Mouse (Mus musculus) lung, embryonic 16.5 days (tissue): Measurements from ENCODE around the gene Rbak. TPM values are rescaled to one million over a fixed set of nuclear protein-coding genes. Genes with fewer than 3 reads are reported as not detected.
"Not testable (repeated sequence)": the region's sequence is repeated elsewhere in the genome, so short reads cannot be mapped to it uniquely, and the experiment has no call there.

Experiments used
- ATAC-seq: fragments of 200-750 bp; cut with Nextera tagmentation; 2 replicates; pipeline ENCODE4 v1.8.0; 2017; ENCODE audit warnings: low read depth, mild to moderate bottlenecking, moderate library complexity
- H3K27ac ChIP-seq: fragments of 300-500 bp; sonication (generic); 2 replicates; pipeline ENCODE4 v1.5.1; 2014; ENCODE audit warnings: mild to moderate bottlenecking, control low read depth, low read length
- H3K27me3 ChIP-seq: fragments of 300-500 bp; sonication (generic); 2 replicates; pipeline ENCODE4 v1.6.1; 2014; ENCODE audit warnings: low read depth, low read length, mixed read lengths; ENCODE audit not compliant: control insufficient read depth, insufficient read depth
- H3K36me3 ChIP-seq: fragments of 300-500 bp; sonication (generic); 2 replicates; pipeline ENCODE4 v1.6.1; 2014; ENCODE audit warnings: low read length; ENCODE audit not compliant: control insufficient read depth, insufficient read depth
- H3K4me1 ChIP-seq: fragments of 300-500 bp; sonication (generic); replicated peaks from 2 replicates; pipeline ENCODE4 v1.6.1; 2014; ENCODE audit warnings: low read length, mixed read lengths; ENCODE audit not compliant: control insufficient read depth, insufficient read depth
- H3K4me2 ChIP-seq: fragments of 300-500 bp; sonication (generic); 2 replicates; pipeline ENCODE4 v1.6.1; 2014; ENCODE audit warnings: low read depth, low read length, control low read depth
- H3K4me3 ChIP-seq: fragments of 300-500 bp; sonication (generic); 2 replicates; pipeline ENCODE4 v1.5.1; 2014; ENCODE audit warnings: mild to moderate bottlenecking, low read length, control low read depth
- H3K9ac ChIP-seq: fragments of 300-500 bp; sonication (generic); 2 replicates; pipeline ENCODE4 v1.6.1; 2014; ENCODE audit warnings: low read length, control low read depth
- H3K9me3 ChIP-seq: fragments of 300-500 bp; sonication (generic); 2 replicates; pipeline ENCODE4 v1.6.1; 2016; ENCODE audit warnings: low read length; ENCODE audit not compliant: control insufficient read depth
- WGBS: fragments of 180-500 bp; shearing (Covaris S2); extraction: QIAGEN DNeasy Blood & Tissue Kit; methylation state at CpG from one replicate; pipeline ENCODE4 v1.1.7; 2014; 5-methylcytosine and 5-hydroxymethylcytosine counted together
- polyA plus RNA-seq: library from polyadenylated mRNA; unstranded; fragments of >200 nt; fragmentation: Nextera tagmentation; extraction: Ambion mirVana; gene quantifications from 2 replicates; pipeline ENCODE4 v1.2.1, GENCODE M21; 2015

Gene Rbak
- polyA plus RNA-seq, 1 experiment from 2014 or later: 11.7 TPM

DNA sequence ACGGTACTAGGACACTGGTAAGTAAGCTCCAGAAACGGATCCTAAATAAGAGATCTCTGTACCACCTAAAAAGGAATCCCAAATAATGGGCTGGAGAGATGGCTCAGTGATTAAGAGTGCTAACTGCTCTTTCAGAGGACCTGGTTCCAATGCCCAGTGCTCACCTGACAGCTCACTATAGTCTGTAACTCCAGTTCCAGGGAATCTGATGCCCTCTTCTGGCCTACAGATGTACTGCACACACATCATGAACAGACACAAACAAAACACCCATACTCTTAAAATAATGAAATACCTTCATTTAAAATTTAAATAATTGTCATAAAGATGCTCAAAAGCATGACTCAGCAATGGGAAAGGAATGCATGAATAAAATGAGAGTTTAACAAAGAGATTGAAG, 31.0 kb downstream of the Rbak start:
- no peak overlapping the region for H3K27ac ChIP-seq
- H3K36me3 ChIP-seq: no peaks in the 10 kb centered on the region
- H3K4me3 ChIP-seq: no peak overlapping the region
- H3K4me2 ChIP-seq: no peak overlapping the region
- no peaks in the 10 kb centered on the region for H3K4me1 ChIP-seq
- no peak overlapping the region for H3K9ac ChIP-seq
- H3K27me3 ChIP-seq: no peaks in the 10 kb centered on the region
- ATAC-seq: no peak
- H3K9me3 ChIP-seq: peaks cover 2% of the 10 kb centered on the region; the same call in 1 of the 2 replicates
- WGBS: 95% methylated on average over 2 of the region's 2 CpGs

- no peak overlapping the region for H3K9ac ChIP-seq
- WGBS: 86% methylated on average over 5 of the region's 5 CpGs
- H3K4me3 ChIP-seq: no peak overlapping the region
- peaks cover 2% of the 10 kb centered on the region; the same call in 1 of the 2 replicates for H3K9me3 ChIP-seq
- no peaks in the 10 kb centered on the region for H3K4me1 ChIP-seq
- H3K36me3 ChIP-seq: no peaks in the 10 kb centered on the region
- ATAC-seq: no peak
- H3K27me3 ChIP-seq: no peaks in the 10 kb centered on the region
- H3K27ac ChIP-seq: no peak overlapping the region
- H3K4me2 ChIP-seq: no peak overlapping the region
These were observed 31.9 kb downstream of the Rbak start for GRCm38 (mm10) chr5:143148661-143149060.

DNA sequence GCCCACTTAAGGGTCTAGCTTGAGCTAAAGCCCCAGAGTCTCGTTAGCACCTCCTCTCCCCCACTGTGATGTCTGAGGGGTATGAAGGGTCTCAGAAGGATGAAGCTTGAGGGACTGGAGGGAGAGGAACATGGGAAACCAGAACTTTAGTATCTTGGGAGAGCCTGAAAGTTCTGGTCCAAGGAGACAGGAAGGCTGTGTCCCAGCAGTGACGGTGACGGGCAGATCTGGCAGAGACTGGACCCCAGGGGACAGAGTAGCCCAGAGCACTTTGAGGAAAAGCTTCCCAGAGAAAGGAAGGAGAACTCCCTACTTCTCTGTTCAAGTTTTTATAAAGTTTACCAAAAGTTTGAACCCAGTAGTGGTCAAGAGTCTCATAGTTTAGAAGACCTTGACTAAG, 33.1 kb downstream of the Rbak start, which contains the start of gene Olfr718-ps1:
Olfr718-ps1 (minus strand) TSS at position 101 of the 400 bp plus-strand sequence.
- Histone ChIP-seq H3K4me3 (no peak within 1 kb of the TSS), H3K36me3 (no peaks in the 10 kb centered on the region), H3K9me3 (peaks cover 2% of the 10 kb centered on the region; the same call in 1 of the 2 replicates), H3K27ac (no peak within 1 kb of the TSS), H3K4me1 (no peaks in the 10 kb centered on the region), H3K9ac (no peak within 1 kb of the TSS), H3K27me3 (no peaks in the 10 kb centered on the region), H3K4me2 (no peak within 1 kb of the TSS)
- WGBS: 69% methylated on average over 3 of the region's 3 CpGs
- ATAC-seq: no peak

GRCm38 (mm10) chr5:143137580-143137979, 43.0 kb downstream of the Rbak start:
- Histone ChIP-seq H3K9ac (no peak overlapping the region), H3K36me3 (no peaks in the 10 kb centered on the region), H3K4me3 (no peak overlapping the region), H3K4me1 (no peaks in the 10 kb centered on the region), H3K27me3 (no peaks in the 10 kb centered on the region), H3K27ac (no peak overlapping the region), H3K9me3 (no peaks in the 10 kb centered on the region), H3K4me2 (no peak overlapping the region)
- no peak for ATAC-seq
- 82% methylated on average over 13 of the region's 13 CpGs for WGBS

GRCm38 (mm10) chr5:143135042-143135441, 45.5 kb downstream of the Rbak start:
- Histone ChIP-seq H3K4me2 (no peak overlapping the region), H3K27me3 (no peaks in the 10 kb centered on the region), H3K9ac (no peak overlapping the region), H3K36me3 (no peaks in the 10 kb centered on the region), H3K27ac (no peak overlapping the region), H3K4me3 (no peak overlapping the region), H3K9me3 (peaks cover 4% of the 10 kb centered on the region; the same call in 1 of the 2 replicates), H3K4me1 (no peaks in the 10 kb centered on the region)
- no peak for ATAC-seq
- 83% methylated on average over 7 of the region's 7 CpGs for WGBS

- ATAC-seq, H3K4me2 ChIP-seq, H3K27ac ChIP-seq, H3K4me3 ChIP-seq, H3K27me3 ChIP-seq, H3K9ac ChIP-seq, H3K9me3 ChIP-seq, H3K36me3 ChIP-seq, H3K4me1 ChIP-seq: not testable (repeated sequence)
- 80% methylated on average over 3 of the region's 6 CpGs for WGBS
These were observed 46.2 kb downstream of the Rbak start for GRCm38 (mm10) chr5:143134216-143135010.

DNA sequence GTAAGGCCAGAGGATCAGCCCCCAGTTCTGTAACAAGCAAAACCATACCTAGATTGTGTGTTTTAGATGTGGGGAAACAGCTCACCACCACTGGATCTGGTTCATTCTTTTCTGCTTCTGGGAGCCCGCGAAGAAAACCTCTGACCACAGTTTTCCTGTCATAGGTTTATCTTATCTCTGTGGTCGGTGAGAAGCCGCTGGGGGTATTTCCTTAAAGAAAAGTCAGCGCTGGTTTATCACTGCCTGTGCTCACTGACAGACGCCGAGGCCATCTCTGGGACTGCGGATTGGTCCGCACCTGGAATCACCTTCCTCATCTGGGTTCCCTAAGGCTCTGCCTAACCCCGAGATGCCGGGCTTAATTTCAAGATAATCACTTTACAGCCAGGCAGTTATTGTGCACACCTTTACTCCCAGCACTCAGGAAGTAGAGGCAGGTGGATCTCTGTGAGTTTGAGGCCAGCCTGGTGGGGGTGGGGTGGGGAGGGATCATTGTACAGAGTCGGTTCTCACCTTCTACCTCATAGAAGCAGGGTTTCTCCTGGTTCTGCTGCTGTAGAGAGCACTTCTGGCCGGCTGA, 47.5 kb downstream of the Rbak start:
- WGBS: 53% methylated on average over 13 of the region's 13 CpGs
- no peak overlapping the region for H3K4me2 ChIP-seq
- H3K36me3 ChIP-seq: no peaks in the 10 kb centered on the region
- no peak for ATAC-seq
- H3K4me3 ChIP-seq: no peak overlapping the region
- H3K4me1 ChIP-seq: no peaks in the 10 kb centered on the region
- peaks cover 9% of the 10 kb centered on the region; the same call in 1 of the 2 replicates for H3K9me3 ChIP-seq
- H3K27me3 ChIP-seq: no peaks in the 10 kb centered on the region
- H3K27ac ChIP-seq: no peak overlapping the region
- no peak overlapping the region for H3K9ac ChIP-seq

GRCm38 (mm10) chr5:143130342-143130741, 50.2 kb downstream of the Rbak start:
- no peak for ATAC-seq

DNA sequence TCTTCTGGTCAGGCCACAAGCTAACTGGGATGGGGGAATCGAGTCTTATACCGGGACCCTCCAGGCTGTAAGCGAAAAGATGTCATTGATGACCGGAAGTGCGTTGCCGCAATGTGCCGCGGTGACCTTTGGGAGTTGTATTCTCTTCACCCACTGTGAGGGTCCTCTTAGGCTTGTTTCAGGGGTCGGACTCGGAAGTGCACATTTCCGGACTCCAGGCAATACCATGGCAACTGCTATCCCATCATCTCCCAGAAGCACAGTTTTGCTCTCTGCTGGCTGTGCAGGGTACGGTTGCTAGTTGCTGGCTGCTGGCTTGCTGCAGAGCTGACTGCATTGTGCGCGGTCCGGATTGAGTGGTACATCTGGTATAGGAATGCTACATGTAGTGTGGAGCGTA, 51.5 kb downstream of the Rbak start:
- Histone ChIP-seq H3K4me2 (no peak overlapping the region), H3K36me3 (no peaks in the 10 kb centered on the region), H3K9me3 (peaks cover 9% of the 10 kb centered on the region; the same call in 1 of the 2 replicates), H3K4me3 (no peak overlapping the region), H3K9ac (no peak overlapping the region), H3K4me1 (no peaks in the 10 kb centered on the region), H3K27me3 (no peaks in the 10 kb centered on the region), H3K27ac (no peak overlapping the region)
- no peak for ATAC-seq
- 89% methylated on average over 16 of the region's 16 CpGs for WGBS

More at GRCm38 (mm10) chr5:143130342-143130741, 50.2 kb downstream of the Rbak start:
- Histone ChIP-seq H3K4me3 (no peak overlapping the region), H3K27ac (no peak overlapping the region), H3K36me3 (no peaks in the 10 kb centered on the region), H3K27me3 (no peaks in the 10 kb centered on the region), H3K4me1 (no peaks in the 10 kb centered on the region), H3K4me2 (no peak overlapping the region), H3K9me3 (peaks cover 9% of the 10 kb centered on the region; the same call in 1 of the 2 replicates), H3K9ac (no peak overlapping the region)
- 86% methylated on average over 7 of the region's 7 CpGs for WGBS
